16 mouse cellular contexts compared by ENCODE assay signal in the genomic region with DNA sequence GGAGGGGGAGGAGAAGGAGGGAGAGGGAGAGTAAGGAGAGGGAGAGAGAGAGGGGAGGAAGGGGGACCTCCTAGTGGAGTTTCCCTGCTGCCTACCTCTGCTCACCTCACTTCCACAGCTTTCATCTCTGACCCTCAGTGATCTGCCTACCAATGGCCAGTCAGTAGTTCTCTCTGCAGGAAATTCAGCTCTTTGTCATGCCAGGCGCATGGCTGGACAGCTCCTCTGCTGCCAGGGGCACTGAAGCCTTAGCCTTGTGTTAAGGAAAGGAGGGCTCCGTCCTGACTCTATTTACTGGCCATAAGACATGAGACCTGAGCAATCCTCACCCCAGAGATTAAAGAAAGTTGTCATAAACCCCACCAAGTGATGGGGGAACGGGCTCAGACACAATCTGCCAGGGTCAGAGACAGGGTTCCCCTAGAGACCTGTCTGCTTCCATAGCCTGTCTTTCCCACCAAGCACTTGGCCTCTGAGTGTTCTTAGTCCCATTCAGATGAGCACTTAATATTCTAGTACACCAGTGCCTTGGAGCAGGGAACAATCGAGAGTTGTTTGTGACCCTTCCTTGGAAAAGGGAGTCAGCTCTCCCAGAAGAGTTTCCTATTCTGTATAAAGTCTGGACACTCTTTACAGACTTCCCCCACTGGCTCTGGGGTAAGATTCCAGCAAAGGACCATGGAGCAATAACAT.
DNase-seq lines count a peak whose midpoint lies in the region; ATAC-seq and TF ChIP-seq lines count a peak whose summit lies in the region.
"Had no signal": no experiment of that assay in that cellular context is flagged by ENCODE, and none has a peak within 500 bp of the region (broad histone marks: within the 10 kb centered on the region; RNA-seq: fewer than 3 reads in every experiment).

No protein-coding gene starts in this region.

- DNase-seq in cerebellum, adult 9-11 months: peak; percentile 24
- DNase-seq in cerebellum, adult 11-12 months: no peak
- DNase-seq in hindbrain, embryonic 10.5 days (ENCODE audit: low spot score): no peak
- no peak for DNase-seq in lung, postnatal 0 days (ENCODE audit: low spot score)
- no peak for DNase-seq in lung, postnatal 25 days (ENCODE audit: low spot score)
- peak; percentile 16 to 45 for DNase-seq in layer of hippocampus, postnatal 14 days (ENCODE audit: low spot score in 2 of 2)
- no peak for DNase-seq in kidney, adult 2 months
- DNase-seq: cerebellum, adult 18-20 months; kidney, adult 11 months; lung, postnatal 36 days; right cerebral cortex, postnatal 4 days; thymus, adult 18-20 months had no signal

- no peak overlapping the region for H3K9ac ChIP-seq in hindbrain, embryonic 16.5 days (ENCODE audit: low read depth, low read length)
- no peak overlapping the region for H3K9ac ChIP-seq in lung, postnatal 0 days (replicated peaks; ENCODE audit: low read depth)
- H3K9ac ChIP-seq: limb, embryonic 12.5 days; liver, embryonic 15.5 days had no signal

- no peak for TF ChIP-seq POLR2A in kidney, adult 2 months (IDR thresholded peaks at IDR 0.05; ENCODE audit: low read depth, low read length)

- H3K4me1 ChIP-seq in hindbrain, embryonic 16.5 days (ENCODE audit: control insufficient read depth, insufficient read depth, low read depth, low read length): peaks cover 12% of the 10 kb centered on the region
- H3K4me1 ChIP-seq in hindbrain, embryonic 10.5 days (replicated peaks): peaks cover 11% of the 10 kb centered on the region
- peaks cover 19% of the 10 kb centered on the region; the same call in 1 of the 2 replicates for H3K4me1 ChIP-seq in lung, postnatal 0 days (ENCODE audit: insufficient read depth, low read depth, low read length)
- H3K4me1 ChIP-seq in kidney, adult 2 months (ENCODE audit: control insufficient read depth, insufficient read depth, low read length): peaks cover 10% of the 10 kb centered on the region; the same call in 1 of the 2 replicates
- H3K4me1 ChIP-seq: limb, embryonic 12.5 days had no signal

- H3K27me3 ChIP-seq in hindbrain, embryonic 16.5 days (replicated peaks; ENCODE audit: control insufficient read depth, insufficient read depth, low read length): no peaks in the 10 kb centered on the region
- H3K27me3 ChIP-seq in hindbrain, embryonic 10.5 days (ENCODE audit: insufficient read depth, poor library complexity, severe bottlenecking): no peaks in the 10 kb centered on the region
- no peaks in the 10 kb centered on the region for H3K27me3 ChIP-seq in lung, postnatal 0 days (replicated peaks; ENCODE audit: insufficient read depth, low read length)
- H3K27me3 ChIP-seq in kidney, adult 2 months (replicated peaks; ENCODE audit: control insufficient read depth, insufficient read depth, low read length): no peaks in the 10 kb centered on the region
- H3K27me3 ChIP-seq: limb, embryonic 12.5 days; liver, embryonic 15.5 days had no signal

- TF ChIP-seq CTCF in lung, postnatal 0 days (IDR thresholded peaks at IDR 0.05): no peak
- no peak for TF ChIP-seq CTCF in kidney, adult 2 months (conservative IDR thresholded peaks at IDR 0.05; ENCODE audit: insufficient read depth, insufficient read length, low read depth, low read length)

- H3K4me2 ChIP-seq in hindbrain, embryonic 16.5 days (ENCODE audit: low read length): no peak overlapping the region
- H3K4me2 ChIP-seq in lung, postnatal 0 days (replicated peaks; ENCODE audit: low read depth, low read length): no peak overlapping the region
- H3K4me2 ChIP-seq: limb, embryonic 12.5 days; liver, embryonic 15.5 days had no signal

- peak; percentile 84 for ATAC-seq in hindbrain, embryonic 16.5 days
- ATAC-seq in lung, postnatal 0 days: no peak

- TF ChIP-seq EP300 in lung, postnatal 0 days (IDR thresholded peaks at IDR 0.05): no peak

- H3K27ac ChIP-seq in hindbrain, embryonic 16.5 days (ENCODE audit: low read depth, low read length): peak overlapping the region; percentile 79; the same call in 1 of the 2 replicates
- H3K27ac ChIP-seq in hindbrain, embryonic 10.5 days: no peak overlapping the region
- H3K27ac ChIP-seq in lung, postnatal 0 days (ENCODE audit: low read length): peak overlapping the region; percentile 79
- H3K27ac ChIP-seq in kidney, adult 2 months (ENCODE audit: insufficient read depth, low read depth, low read length): no peak overlapping the region
- H3K27ac ChIP-seq: limb, embryonic 12.5 days; liver, embryonic 15.5 days had no signal

- no peaks in the 10 kb centered on the region for H3K9me3 ChIP-seq in hindbrain, embryonic 16.5 days (ENCODE audit: control insufficient read depth, low read length)
- no peaks in the 10 kb centered on the region for H3K9me3 ChIP-seq in hindbrain, embryonic 10.5 days
- H3K9me3 ChIP-seq in lung, postnatal 0 days (ENCODE audit: low read length): no peaks in the 10 kb centered on the region
- H3K9me3 ChIP-seq: G1E; limb, embryonic 12.5 days; liver, embryonic 15.5 days had no signal

- no peaks in the 10 kb centered on the region for H3K36me3 ChIP-seq in hindbrain, embryonic 16.5 days (ENCODE audit: control insufficient read depth, insufficient read depth, low read length)
- no peaks in the 10 kb centered on the region for H3K36me3 ChIP-seq in hindbrain, embryonic 10.5 days
- H3K36me3 ChIP-seq in lung, postnatal 0 days (ENCODE audit: insufficient read depth, low read length): no peaks in the 10 kb centered on the region
- H3K36me3 ChIP-seq in kidney, adult 2 months (ENCODE audit: control insufficient read depth, insufficient read depth, low read length): no peaks in the 10 kb centered on the region
- H3K36me3 ChIP-seq: G1E; limb, embryonic 12.5 days; liver, embryonic 15.5 days had no signal

- no peak overlapping the region for H3K4me3 ChIP-seq in hindbrain, embryonic 16.5 days (ENCODE audit: low read length)
- H3K4me3 ChIP-seq in hindbrain, embryonic 10.5 days: no peak overlapping the region
- no peak overlapping the region for H3K4me3 ChIP-seq in lung, postnatal 0 days (ENCODE audit: low read depth, low read length)
- no peak overlapping the region for H3K4me3 ChIP-seq in kidney, adult 2 months (ENCODE audit: insufficient read depth, low read depth, low read length)
- H3K4me3 ChIP-seq: limb, embryonic 12.5 days; liver, embryonic 15.5 days had no signal

- WGBS in hindbrain, embryonic 16.5 days: 50% methylated on average over 4 of the region's 4 CpGs
- 55% methylated on average over 4 of the region's 4 CpGs for WGBS in hindbrain, embryonic 10.5 days
- WGBS in lung, postnatal 0 days: 61% methylated on average over 4 of the region's 4 CpGs
- WGBS in kidney, adult 2 months: 75% methylated on average over 4 of the region's 4 CpGs

Comparison
In these comparisons a context has a peak if more than half of its experiments do, and no peak if none do; other contexts are left out.
1. DNase-seq: peak in cerebellum, adult 9-11 months (single experiment) and layer of hippocampus, postnatal 14 days (2 of 2); none in cerebellum, adult 11-12 months (single experiment), hindbrain, embryonic 10.5 days (single experiment), lung, postnatal 0 days (single experiment), lung, postnatal 25 days (single experiment) and kidney, adult 2 months (single experiment).
2. H3K27ac ChIP-seq: peak in hindbrain, embryonic 16.5 days (single experiment) and lung, postnatal 0 days (single experiment); none in hindbrain, embryonic 10.5 days (single experiment) and kidney, adult 2 months (single experiment).